Mouse (Mus musculus) stomach, embryonic 16.5 days (tissue): ENCODE results near the gene Gtf2h3. TPM values are rescaled to one million over a fixed set of nuclear protein-coding genes. Genes with fewer than 3 reads are reported as not detected.
"Not testable (repeated sequence)": the region's sequence is repeated elsewhere in the genome, so short reads cannot be mapped to it uniquely, and the experiment has no call there.

Experiments used
- ATAC-seq: fragments of 200-750 bp; cut with Nextera tagmentation; 2 replicates; pipeline ENCODE4 v1.8.0; 2017; ENCODE audit warnings: moderate number of reproducible peaks, moderate TSS enrichment; ENCODE audit not compliant: insufficient read depth, low FRiP score
- H3K27ac ChIP-seq: fragments of 300-500 bp; sonication (generic); 2 replicates; pipeline ENCODE4 v1.5.1; 2014; ENCODE audit warnings: low read length
- H3K27me3 ChIP-seq: fragments of 300-500 bp; sonication (generic); 2 replicates; pipeline ENCODE4 v1.6.1; 2014; ENCODE audit warnings: low read length, control low read depth, mixed read lengths; ENCODE audit not compliant: control insufficient read depth, insufficient read depth
- H3K36me3 ChIP-seq: fragments of 300-500 bp; sonication (generic); 2 replicates; pipeline ENCODE4 v1.6.1; 2014; ENCODE audit warnings: low read length; ENCODE audit not compliant: control insufficient read depth, insufficient read depth
- H3K4me1 ChIP-seq: fragments of 300-500 bp; sonication (generic); 2 replicates; pipeline ENCODE4 v1.6.1; 2014; ENCODE audit warnings: low read length, control low read depth, mixed read lengths; ENCODE audit not compliant: control insufficient read depth, insufficient read depth
- H3K4me2 ChIP-seq: fragments of 300-500 bp; sonication (generic); 2 replicates; pipeline ENCODE4 v1.6.1; 2014; ENCODE audit warnings: low read depth, low read length, mixed read lengths
- H3K4me3 ChIP-seq: fragments of 300-500 bp; sonication (generic); replicated peaks from 2 replicates; pipeline ENCODE4 v1.5.1; 2014; ENCODE audit warnings: mild to moderate bottlenecking, low read length
- H3K9ac ChIP-seq: fragments of 300-500 bp; sonication (generic); 2 replicates; pipeline ENCODE4 v1.6.1; 2014; ENCODE audit warnings: low read length
- H3K9me3 ChIP-seq: fragments of 300-500 bp; sonication (generic); replicated peaks from 2 replicates; pipeline ENCODE4 v1.6.1; 2016; ENCODE audit warnings: low read length, control low read depth; ENCODE audit not compliant: control insufficient read depth
- WGBS: fragments of 180-500 bp; shearing (Covaris S2); extraction: QIAGEN DNeasy Blood & Tissue Kit; methylation state at CpG from one replicate; pipeline ENCODE4 v1.1.7; 2014; 5-methylcytosine and 5-hydroxymethylcytosine counted together
- polyA plus RNA-seq: library from polyadenylated mRNA; unstranded; fragments of >200 nt; fragmentation: Nextera tagmentation; extraction: Ambion mirVana; gene quantifications from 2 replicates; pipeline ENCODE4 v1.2.1, GENCODE M21; 2015

The Gtf2h3 gene
- polyA plus RNA-seq, 1 experiment from 2014 or later: 52.2 TPM

- Histone ChIP-seq H3K9ac (peak within 1 kb of the TSS; percentile 78), H3K27me3 (no peaks in the 10 kb centered on the region), H3K36me3 (peaks cover 12% of the 10 kb centered on the region; the same call in 1 of the 2 replicates), H3K4me3 (peak within 1 kb of the TSS; percentile 86), H3K4me1 (peaks cover 7% of the 10 kb centered on the region; the same call in 1 of the 2 replicates), H3K9me3 (no peaks in the 10 kb centered on the region), H3K27ac (peak within 1 kb of the TSS; percentile 77), H3K4me2 (peak within 1 kb of the TSS; percentile 67)
- ATAC-seq: peak; percentile 81
- under 1% methylated on average over 66 of the region's 66 CpGs for WGBS
Observed at GRCm38 (mm10) chr5:124552558-124553307, 26.2 kb upstream of the Gtf2h3 start, which contains the start of gene Ddx55. Ddx55 (plus strand) TSS chr5:124552864.

- no peaks in the 10 kb centered on the region for H3K27me3 ChIP-seq
- peaks cover 7% of the 10 kb centered on the region; the same call in 1 of the 2 replicates for H3K4me1 ChIP-seq
- 68% methylated on average over 6 of the region's 6 CpGs for WGBS
- H3K27ac ChIP-seq: no peak overlapping the region
- no peak for ATAC-seq
- H3K4me3 ChIP-seq: peak overlapping the region; percentile 86
- peak overlapping the region; percentile 78 for H3K9ac ChIP-seq
- peaks cover 7% of the 10 kb centered on the region; the same call in 1 of the 2 replicates for H3K36me3 ChIP-seq
- peak overlapping the region; percentile 67 for H3K4me2 ChIP-seq
- H3K9me3 ChIP-seq: no peaks in the 10 kb centered on the region
Observed at GRCm38 (mm10) chr5:124553607-124554006, 25.3 kb upstream of the Gtf2h3 start.

- Histone ChIP-seq H3K4me3 (no peak overlapping the region), H3K4me1 (peaks cover 7% of the 10 kb centered on the region; the same call in 1 of the 2 replicates), H3K27me3 (no peaks in the 10 kb centered on the region), H3K36me3 (peaks cover 7% of the 10 kb centered on the region; the same call in 1 of the 2 replicates), H3K9ac (no peak overlapping the region), H3K4me2 (no peak overlapping the region), H3K27ac (no peak overlapping the region), H3K9me3 (no peaks in the 10 kb centered on the region)
- ATAC-seq: no peak
- 78% methylated on average over 1 of the region's 1 CpGs for WGBS
Observed at GRCm38 (mm10) chr5:124555145-124555544, 23.8 kb upstream of the Gtf2h3 start.

DNA sequence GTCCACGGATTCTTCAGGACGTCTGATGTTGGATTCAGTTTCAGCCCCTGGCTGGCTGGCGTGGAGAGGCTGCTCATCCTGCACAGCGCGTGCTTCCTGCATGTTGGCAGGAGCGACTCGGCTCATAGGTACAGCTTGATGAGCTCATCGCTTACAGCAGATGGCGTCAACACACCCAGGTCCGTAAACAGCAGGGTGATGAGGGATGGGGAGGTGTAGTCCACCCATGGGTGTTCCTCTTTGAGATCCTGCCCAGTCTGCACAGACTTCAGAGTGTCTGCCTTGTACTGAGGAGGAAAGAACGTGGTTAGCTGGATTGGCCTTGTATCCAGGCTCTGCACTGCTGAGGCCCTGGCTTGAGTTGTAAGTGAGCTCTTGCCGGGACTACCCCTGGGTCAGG, 7.9 kb upstream of the Gtf2h3 start:
- Histone ChIP-seq H3K9ac (no peak overlapping the region), H3K4me2 (no peak overlapping the region), H3K27ac (no peak overlapping the region), H3K4me1 (no peaks in the 10 kb centered on the region), H3K4me3 (no peak overlapping the region), H3K9me3 (no peaks in the 10 kb centered on the region), H3K27me3 (no peaks in the 10 kb centered on the region), H3K36me3 (peaks cover 31% of the 10 kb centered on the region)
- ATAC-seq: no peak
- WGBS: 83% methylated on average over 12 of the region's 12 CpGs

DNA sequence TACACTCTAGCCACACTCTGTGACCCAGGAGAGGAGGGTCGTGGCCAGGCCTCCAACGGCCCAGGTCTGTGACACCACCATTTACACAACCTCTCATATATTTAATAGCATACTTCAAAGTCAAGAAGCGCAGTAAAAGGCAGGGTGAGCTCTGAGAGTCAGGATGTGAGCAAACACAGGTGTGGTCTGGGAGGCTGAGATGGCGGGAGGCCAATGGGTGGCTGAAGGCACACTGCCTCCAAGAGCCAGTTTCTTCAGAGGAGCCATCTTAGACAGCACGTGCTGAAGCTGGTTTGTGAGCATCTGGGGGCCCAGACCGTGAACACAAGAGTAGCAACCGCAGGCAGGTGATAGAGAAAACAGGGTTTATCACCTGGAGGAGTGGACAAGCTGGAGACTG, 3.5 kb upstream of the Gtf2h3 start:
- no peaks in the 10 kb centered on the region for H3K27me3 ChIP-seq
- no peak overlapping the region for H3K4me2 ChIP-seq
- ATAC-seq: no peak
- H3K4me1 ChIP-seq: peaks cover 16% of the 10 kb centered on the region
- WGBS: 80% methylated on average over 7 of the region's 7 CpGs
- H3K9ac ChIP-seq: no peak overlapping the region
- no peak overlapping the region for H3K4me3 ChIP-seq
- peaks cover 21% of the 10 kb centered on the region for H3K36me3 ChIP-seq
- no peak overlapping the region for H3K27ac ChIP-seq
- H3K9me3 ChIP-seq: no peaks in the 10 kb centered on the region

DNA sequence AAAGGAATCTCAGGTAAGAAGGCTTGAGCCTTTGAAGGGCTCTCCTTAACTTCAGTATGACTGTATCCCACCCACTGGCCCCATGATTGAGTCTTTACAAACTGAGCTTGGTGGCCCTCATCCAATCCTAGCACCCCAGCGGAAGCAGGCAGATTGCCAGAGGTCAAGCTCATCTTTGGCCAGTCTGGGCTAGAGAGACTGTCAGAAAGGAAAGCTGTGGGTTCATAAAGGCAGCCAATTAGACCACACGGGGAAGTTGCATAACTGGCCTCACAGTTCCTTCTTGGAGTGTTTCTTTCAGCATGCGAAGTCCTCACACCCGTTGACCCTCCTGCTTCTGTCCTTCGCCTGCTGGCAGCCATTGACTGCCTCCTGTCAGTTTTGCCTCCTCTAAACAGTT, 3.6 kb downstream of the Gtf2h3 start:
- no peak for ATAC-seq
- Histone ChIP-seq H3K9me3 (no peaks in the 10 kb centered on the region), H3K36me3 (peaks cover 5% of the 10 kb centered on the region), H3K4me3 (no peak overlapping the region), H3K27ac (no peak overlapping the region), H3K4me2 (no peak overlapping the region), H3K27me3 (no peaks in the 10 kb centered on the region), H3K9ac (no peak overlapping the region), H3K4me1 (peaks cover 16% of the 10 kb centered on the region)
- 78% methylated on average over 5 of the region's 5 CpGs for WGBS

DNA sequence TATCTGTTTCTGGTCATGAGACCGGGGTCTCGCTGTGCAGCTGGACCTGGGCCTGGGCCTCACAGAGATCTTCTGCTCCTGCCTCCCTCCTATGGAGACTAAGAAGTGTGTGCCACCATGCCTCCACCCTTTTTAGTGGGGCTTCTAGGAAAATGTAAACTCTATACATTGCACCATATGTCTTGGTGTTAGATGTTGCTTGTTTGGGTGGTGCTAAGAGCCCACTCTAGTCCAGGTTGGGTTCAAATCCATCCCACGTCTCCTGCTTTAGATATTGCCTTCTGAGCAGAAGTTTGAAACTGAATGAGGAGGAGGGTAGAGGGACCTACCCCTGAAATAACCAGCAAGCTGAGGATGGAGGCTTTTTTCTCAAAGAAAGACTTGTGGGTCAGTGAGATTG, 13.8 kb downstream of the Gtf2h3 start:
- Histone ChIP-seq H3K27me3 (no peaks in the 10 kb centered on the region), H3K4me2 (no peak overlapping the region), H3K9ac (no peak overlapping the region), H3K4me3 (no peak overlapping the region), H3K36me3 (no peaks in the 10 kb centered on the region), H3K27ac (no peak overlapping the region), H3K4me1 (no peaks in the 10 kb centered on the region), H3K9me3 (no peaks in the 10 kb centered on the region)
- WGBS: 97% methylated on average over 3 of the region's 3 CpGs
- no peak for ATAC-seq

DNA sequence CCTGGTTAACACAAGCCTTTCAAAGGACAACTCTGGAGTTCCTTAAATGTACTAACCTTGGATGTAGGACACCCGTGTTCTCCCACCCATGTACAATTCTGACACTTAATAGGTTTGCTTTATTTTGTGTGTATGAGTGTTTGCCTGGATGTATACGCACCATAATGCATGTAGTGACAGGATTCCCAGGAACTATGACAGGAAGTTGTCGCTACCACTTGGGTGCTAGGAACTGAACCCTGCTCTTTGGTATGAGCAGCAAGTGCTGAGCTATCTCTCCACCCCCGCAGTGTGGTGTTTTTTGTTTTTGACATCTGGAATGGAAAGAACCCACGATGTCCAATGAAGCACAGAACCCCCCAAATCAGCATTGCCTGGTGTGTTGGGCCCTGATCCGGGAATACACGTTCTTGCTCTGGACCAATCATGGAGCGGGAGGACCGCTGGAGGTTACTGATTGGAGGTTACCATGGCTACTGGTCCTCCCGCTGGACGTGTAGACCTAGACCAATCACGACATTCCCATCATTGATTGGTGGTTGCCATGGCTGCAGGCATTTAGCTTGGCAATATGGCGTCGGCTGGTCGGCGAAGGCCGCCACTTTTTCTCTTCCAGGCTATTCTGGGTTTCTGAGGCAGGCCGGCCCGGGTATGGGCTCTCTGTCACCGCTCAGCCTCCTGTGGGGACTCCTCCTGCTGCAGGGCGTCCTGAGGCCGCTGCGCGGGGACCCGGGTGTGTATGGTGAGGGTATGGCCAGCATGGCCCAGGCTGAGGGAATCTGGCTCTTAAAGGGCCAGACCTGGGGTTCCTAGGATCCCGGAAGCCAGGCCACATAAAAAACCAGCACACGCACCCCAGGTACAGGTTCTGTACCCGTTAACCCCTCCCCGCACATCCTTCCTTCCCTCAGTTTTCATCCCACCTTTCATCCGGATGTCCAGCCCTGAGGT, 19.6 kb downstream of the Gtf2h3 start:
- Histone ChIP-seq H3K4me1 (no peaks in the 10 kb centered on the region; the same call in 1 of the 2 replicates), H3K36me3 (no peaks in the 10 kb centered on the region), H3K27ac (no peak overlapping the region), H3K4me2 (peak overlapping the region; percentile 83), H3K9ac (peak overlapping the region; percentile 81), H3K9me3 (no peaks in the 10 kb centered on the region), H3K4me3 (peak overlapping the region; percentile 79), H3K27me3 (no peaks in the 10 kb centered on the region)
- peak; percentile 99 for ATAC-seq
- 5% methylated on average over 30 of the region's 30 CpGs for WGBS

- H3K27ac ChIP-seq, H3K9me3 ChIP-seq, H3K4me1 ChIP-seq, H3K4me3 ChIP-seq, H3K9ac ChIP-seq, ATAC-seq, H3K4me2 ChIP-seq, H3K27me3 ChIP-seq, H3K36me3 ChIP-seq: not testable (repeated sequence)
- WGBS: 53% methylated on average over 8 of the region's 8 CpGs
Observed at GRCm38 (mm10) chr5:124599726-124600125, 20.8 kb downstream of the Gtf2h3 start.
